Mouse (Mus musculus) C2C12 (cell line): ENCODE measurements at regions not wholly inside any gene's neighbourhood (a gene's known extent, or its start where the extent isn't known, plus 50 kb on each side); places are given as distances from the start of the nearest gene placed in this dataset.

Experiments used
- CEBPB ChIP-seq: IDR thresholded peaks from one replicate; pipeline ENCODE4 v1.6.1; 2011; ENCODE audit warnings: low read depth, mild to moderate bottlenecking, control low read depth, moderate library complexity
- CTCF ChIP-seq: IDR thresholded peaks from one replicate; pipeline ENCODE4 v1.5.1; 2011; ENCODE audit not compliant: control insufficient read depth, insufficient read depth, insufficient read length
- MAX ChIP-seq: IDR thresholded peaks from one replicate; pipeline ENCODE4 v1.6.1; 2011; ENCODE audit warnings: mild to moderate bottlenecking, control low read depth
- MYOD1 ChIP-seq: IDR thresholded peaks from one replicate; pipeline ENCODE4 v1.6.1; 2011; ENCODE audit warnings: low read depth; ENCODE audit not compliant: control insufficient read depth, insufficient read length
- MYOG ChIP-seq: IDR thresholded peaks from one replicate; pipeline ENCODE4 v1.6.1; 2011; ENCODE audit not compliant: control insufficient read depth, insufficient read length; ENCODE audit errors: extremely low read depth
- USF1 ChIP-seq: IDR thresholded peaks from one replicate; pipeline ENCODE4 v1.6.1; 2011; ENCODE audit warnings: low read depth, mild to moderate bottlenecking, control low read depth, moderate library complexity

GRCm38 (mm10) chr11:113107205-113107844 lies 325.3 kb downstream of the Sox9 start:
- no peak for TF ChIP-seq CTCF
- TF ChIP-seq MAX: no peak
- no peak for TF ChIP-seq USF1
- TF ChIP-seq CEBPB: no peak
- TF ChIP-seq MYOD1: no peak
- no peak for TF ChIP-seq MYOG
